Mouse (Mus musculus) heart, adult 8-10 months (tissue): ENCODE data around the gene Gtf3c5. TPM values are rescaled to one million over a fixed set of nuclear protein-coding genes. Genes with fewer than 3 reads are reported as not detected.

Experiments
- microRNA-seq: library from miRNA; unstranded; fragments of <30 nt; microRNA quantifications from one replicate; pipeline ENCODE4 v1.2.0, GENCODE M21; 2022
- total RNA-seq, 4 experiments: library from RNA; stranded (reverse); gene quantifications; 2 replicates each; pipeline ENCODE4 v1.2.4; 2022

Gene Gtf3c5
- total RNA-seq, 4 experiments from 2014 or later = 9.9 to 13.2 (median 10.6) TPM

Small RNA genes within 50 kb of the gene (microRNA-seq; reads per million reads assigned to microRNA genes)
- gene Gm22824 = not detected

Other genes starting within 250 kb of the Gtf3c5 start
- gene Ppp1r26, start 137.0 kb downstream of the Gtf3c5 start, total RNA-seq = 1 to 10 TPM; 3.4 to 6.9 (median 3.9) TPM
- under 1 TPM in 1 of 4 experiments, not detected in 3; 0.43 TPM for gene 1700007K13Rik, start 117.4 kb downstream of the Gtf3c5 start, total RNA-seq
- gene Mrps2, start 115.7 kb downstream of the Gtf3c5 start, total RNA-seq = 10 to 100 TPM; 39.1 to 46.8 (median 42.0) TPM
- 1 to 10 TPM; 1.2 to 2.4 (median 2.1) TPM for gene Gbgt1, start 86.9 kb downstream of the Gtf3c5 start, total RNA-seq
- gene Gm10134, start 77.7 kb downstream of the Gtf3c5 start, total RNA-seq = 1 to 10 TPM in 2 of 4 experiments, not detected in 2; 1.4 TPM
- gene Ralgds, start 70.6 kb downstream of the Gtf3c5 start, total RNA-seq = 10 to 100 TPM in 2 of 4 experiments, 1 to 10 TPM in 2; 8.5 to 13.9 (median 9.8) TPM
- gene Cel, start 20.3 kb downstream of the Gtf3c5 start, total RNA-seq = not detected
- gene Gfi1b, start 38.2 kb upstream of the Gtf3c5 start, total RNA-seq = under 1 TPM in 1 of 4 experiments, not detected in 3; 0.78 TPM
- 10 to 100 TPM; 23.7 to 31.3 (median 28.8) TPM for gene Tsc1, start 57.5 kb upstream of the Gtf3c5 start, total RNA-seq
- not detected for gene Spaca9, start 116.0 kb upstream of the Gtf3c5 start, total RNA-seq
- gene Ak8, start 116.4 kb upstream of the Gtf3c5 start, total RNA-seq = under 1 TPM in 1 of 4 experiments, not detected in 3; 0.26 TPM